Mouse (Mus musculus) small intestine, adult 2 months (tissue): ENCODE measurements at regions not wholly inside any gene's neighbourhood (a gene's known extent, or its start where the extent isn't known, plus 50 kb on each side); places are given as distances from the start of the nearest gene placed in this dataset.

ENCODE experiments used
- CTCF ChIP-seq: fragments of 200-500 bp; IDR thresholded peaks from 2 replicates; pipeline ENCODE4 v1.5.1; 2012; ENCODE audit warnings: low read depth, mild to moderate bottlenecking, control low read depth, inconsistent platforms, low read length, moderate library complexity, mixed read lengths; ENCODE audit not compliant: insufficient replicate concordance, insufficient read length; ENCODE audit errors: extremely low read depth
- POLR2A ChIP-seq: fragments of 200-500 bp; IDR thresholded peaks from 2 replicates; pipeline ENCODE4 v1.6.1; 2012; ENCODE audit warnings: low read depth, mild to moderate bottlenecking, control low read depth, inconsistent platforms, low read length, moderate library complexity

DNA sequence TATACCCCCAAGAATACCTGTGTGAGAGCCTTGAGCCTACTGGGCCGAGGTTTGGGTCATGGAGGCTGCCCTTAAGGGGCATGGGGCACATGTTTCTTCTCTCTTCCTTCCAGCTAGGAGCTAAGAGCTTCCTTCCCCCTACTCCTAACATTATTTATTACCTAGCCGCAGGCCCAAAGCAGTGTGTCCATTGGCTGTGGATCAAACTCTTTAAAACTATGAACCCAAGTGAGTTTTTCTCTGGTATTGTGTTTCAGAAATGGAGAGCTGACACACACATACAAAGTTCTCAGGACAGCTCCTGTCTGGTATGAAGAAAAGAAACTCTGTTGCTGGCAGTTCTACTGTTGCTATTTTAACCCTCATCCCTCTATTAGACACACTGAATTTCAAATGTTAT is 279.9 kb downstream of the Tbc1d1 start:
- no peak for TF ChIP-seq CTCF
- no peak for TF ChIP-seq POLR2A
